10 mouse cellular contexts compared by ENCODE assay signal in the genomic region with DNA sequence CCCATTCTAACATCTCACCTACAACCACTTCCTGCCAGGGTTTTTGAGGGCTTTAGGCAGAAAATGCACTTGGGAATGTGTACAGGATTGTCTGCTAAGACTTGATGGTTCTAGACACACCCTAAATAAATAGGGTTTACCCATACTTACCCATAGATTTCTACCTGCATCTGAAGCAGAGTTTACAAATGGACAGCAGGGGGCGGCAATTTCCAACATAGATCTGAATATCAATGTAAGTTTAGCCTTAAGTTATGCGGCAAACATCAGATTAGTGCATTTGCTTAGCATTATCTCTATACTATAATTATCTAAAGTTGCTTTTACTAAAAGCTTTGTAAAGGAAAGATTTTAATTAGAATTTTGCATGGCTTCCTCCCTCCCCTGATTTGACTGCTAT.
DNase-seq lines count a peak whose midpoint lies in the region; ATAC-seq lines count a peak whose summit lies in the region.
"Had no signal": no experiment of that assay in that cellular context is flagged by ENCODE, and none has a peak within 500 bp of the region (broad histone marks: within the 10 kb centered on the region; RNA-seq: fewer than 3 reads in every experiment).

No protein-coding gene starts in this region.

- no peak overlapping the region for H3K27ac ChIP-seq in embryonic facial prominence, embryonic 14.5 days (replicated peaks; ENCODE audit: low read depth, low read length)
- H3K27ac ChIP-seq: neural tube, embryonic 12.5 days had no signal

- H3K4me3 ChIP-seq in embryonic facial prominence, embryonic 14.5 days (ENCODE audit: low read depth, low read length), result no peak overlapping the region
- H3K4me3 ChIP-seq: erythroblast, embryonic 14.5 days; neural tube, embryonic 12.5 days had no signal

- 47% methylated on average over 2 of the region's 2 CpGs for WGBS in embryonic facial prominence, embryonic 14.5 days

- no peaks in the 10 kb centered on the region for H3K36me3 ChIP-seq in embryonic facial prominence, embryonic 14.5 days (ENCODE audit: control insufficient read depth, insufficient read depth, low read length)
- H3K36me3 ChIP-seq: neural tube, embryonic 12.5 days had no signal

- no peaks in the 10 kb centered on the region for H3K9me3 ChIP-seq in embryonic facial prominence, embryonic 14.5 days (ENCODE audit: control insufficient read depth, low read length)
- H3K9me3 ChIP-seq: neural tube, embryonic 12.5 days had no signal

- DNase-seq in cerebellum, postnatal 14 days, result peak; percentile 38 to 59
- DNase-seq in cerebellum, adult 8-10 months, result no peak
- peak; percentile 11 to 27 for DNase-seq in layer of hippocampus, postnatal 10 days (ENCODE audit: low spot score in 2 of 2)
- DNase-seq in layer of hippocampus, adult 9-10 months (ENCODE audit: low spot score), result no peak
- peak; percentile 22 for DNase-seq in ES-CJ7 (ENCODE audit: low read depth, low spot score)
- peak; percentile 40 for DNase-seq in embryonic facial prominence, embryonic 14.5 days (ENCODE audit: low spot score)
- peak; percentile 45 for DNase-seq in thymus, postnatal 4 days

- H3K4me2 ChIP-seq in embryonic facial prominence, embryonic 14.5 days (ENCODE audit: low read depth, low read length), result no peak overlapping the region
- H3K4me2 ChIP-seq: neural tube, embryonic 12.5 days had no signal

- ATAC-seq in embryonic facial prominence, embryonic 14.5 days (ENCODE audit: low read depth), result no peak
- ATAC-seq in megakaryocyte-erythroid progenitor cell, adult 5-6 weeks (replicated peaks; ENCODE audit: low FRiP score, low TSS enrichment, poor library complexity, severe bottlenecking), result no peak

- H3K27me3 ChIP-seq in embryonic facial prominence, embryonic 14.5 days (replicated peaks; ENCODE audit: control insufficient read depth, insufficient read depth, low read length), result no peaks in the 10 kb centered on the region
- H3K27me3 ChIP-seq: neural tube, embryonic 12.5 days had no signal

- no peaks in the 10 kb centered on the region for H3K4me1 ChIP-seq in embryonic facial prominence, embryonic 14.5 days (ENCODE audit: control insufficient read depth, insufficient read depth, low read length)
- H3K4me1 ChIP-seq: neural tube, embryonic 12.5 days had no signal

- no peak overlapping the region for H3K9ac ChIP-seq in embryonic facial prominence, embryonic 14.5 days (ENCODE audit: low read depth, low read length)
- H3K9ac ChIP-seq: neural tube, embryonic 12.5 days had no signal

Comparison
In these comparisons a context has a peak if more than half of its experiments do, and no peak if none do; other contexts are left out.
1. DNase-seq: peak in cerebellum, postnatal 14 days (2 of 2), layer of hippocampus, postnatal 10 days (2 of 2), ES-CJ7 (single experiment), embryonic facial prominence, embryonic 14.5 days (single experiment) and thymus, postnatal 4 days (single experiment); none in cerebellum, adult 8-10 months (single experiment) and layer of hippocampus, adult 9-10 months (single experiment).